Mouse (Mus musculus): Measurements from ENCODE around the gene Nrxn3. TPM values are rescaled to one million over a fixed set of nuclear protein-coding genes. Genes with fewer than 3 reads are reported as not detected.

The Nrxn3 gene
- polyA plus RNA-seq, 1 experiment from 2014 or later = 99.5 TPM

DNA sequence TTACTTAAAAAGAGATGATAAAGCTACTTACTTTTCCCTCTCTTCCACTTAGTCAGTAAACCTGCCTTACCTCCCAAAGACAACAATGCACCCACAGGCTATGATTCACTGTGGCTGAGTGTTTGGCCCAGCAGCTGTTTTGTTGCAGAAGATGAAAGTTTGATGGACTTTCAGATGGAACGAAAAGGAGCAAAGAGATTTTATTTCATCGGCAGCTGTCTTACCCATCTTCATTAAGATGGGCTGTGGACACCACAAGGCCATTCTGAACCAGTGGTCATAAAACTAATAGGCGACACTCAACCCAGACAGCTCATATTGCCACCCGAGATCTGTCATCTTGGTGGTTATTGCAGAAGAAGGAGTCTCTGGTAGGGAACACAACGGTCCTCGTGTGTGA lies 1108.6 kb downstream of the Nrxn3 start:
- Histone ChIP-seq H3K4me2 (replicated peaks) (no peak overlapping the region), H3K27me3 (no peaks in the 10 kb centered on the region), H3K9me3 (no peaks in the 10 kb centered on the region), H3K4me1 (no peaks in the 10 kb centered on the region), H3K27ac (replicated peaks) (no peak overlapping the region), H3K4me3 (no peak overlapping the region), H3K9ac (replicated peaks) (no peak overlapping the region), H3K36me3 (no peaks in the 10 kb centered on the region)
- ATAC-seq (replicated peaks) = no peak
- WGBS = 92% methylated on average over 6 of the region's 6 CpGs

DNA sequence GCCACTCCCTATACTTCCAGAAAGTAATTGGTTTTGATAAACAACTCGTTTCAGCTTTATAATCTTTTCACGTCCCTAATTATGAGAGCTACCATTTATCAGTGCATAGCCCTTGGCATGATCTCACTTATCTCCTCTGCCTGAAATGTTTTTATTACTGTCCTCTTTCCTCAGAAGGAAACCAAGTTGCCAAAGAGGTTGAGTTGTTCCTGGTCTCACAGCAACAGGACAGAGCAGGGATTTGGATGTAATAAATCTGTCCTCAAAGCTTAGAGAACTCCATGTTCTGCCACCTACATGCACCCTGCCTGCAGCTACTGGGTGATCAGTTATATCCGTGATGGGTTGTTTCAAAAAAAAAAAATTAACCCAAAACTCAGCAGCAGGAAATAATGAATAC lies 1113.6 kb downstream of the Nrxn3 start:
- WGBS = 70% methylated on average over 3 of the region's 3 CpGs
- no peak for ATAC-seq (replicated peaks)
- Histone ChIP-seq H3K9me3 (no peaks in the 10 kb centered on the region), H3K27me3 (no peaks in the 10 kb centered on the region), H3K27ac (replicated peaks) (no peak overlapping the region), H3K36me3 (no peaks in the 10 kb centered on the region), H3K9ac (replicated peaks) (no peak overlapping the region), H3K4me2 (replicated peaks) (no peak overlapping the region), H3K4me1 (no peaks in the 10 kb centered on the region), H3K4me3 (no peak overlapping the region)

DNA sequence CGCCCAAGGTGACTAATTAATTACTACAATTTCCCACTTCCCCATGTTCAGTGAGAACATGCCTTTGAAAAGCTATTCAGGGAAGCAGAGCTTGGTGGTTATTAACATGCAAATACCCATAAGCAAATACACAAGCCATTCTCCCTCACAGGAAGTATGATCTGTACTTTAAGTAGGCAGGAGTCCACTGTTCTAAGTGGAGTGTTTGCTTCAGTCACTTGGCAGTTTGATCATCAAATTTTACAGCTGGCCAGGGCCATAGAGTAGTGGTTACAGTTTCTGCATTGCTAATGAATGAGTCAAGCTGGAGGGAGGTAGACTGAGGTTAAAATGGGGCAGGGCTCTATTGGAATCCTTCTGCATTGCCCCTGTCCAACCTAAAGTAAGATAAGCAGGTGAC lies 1120.2 kb downstream of the Nrxn3 start:
- ATAC-seq (replicated peaks) = no peak
- 68% methylated on average over 1 of the region's 1 CpGs for WGBS
- Histone ChIP-seq H3K9ac (replicated peaks) (no peak overlapping the region), H3K36me3 (no peaks in the 10 kb centered on the region), H3K27me3 (no peaks in the 10 kb centered on the region), H3K4me1 (peaks cover 7% of the 10 kb centered on the region; the same call in 1 of the 2 replicates), H3K4me2 (replicated peaks) (no peak overlapping the region), H3K27ac (replicated peaks) (no peak overlapping the region), H3K9me3 (no peaks in the 10 kb centered on the region), H3K4me3 (no peak overlapping the region)

DNA sequence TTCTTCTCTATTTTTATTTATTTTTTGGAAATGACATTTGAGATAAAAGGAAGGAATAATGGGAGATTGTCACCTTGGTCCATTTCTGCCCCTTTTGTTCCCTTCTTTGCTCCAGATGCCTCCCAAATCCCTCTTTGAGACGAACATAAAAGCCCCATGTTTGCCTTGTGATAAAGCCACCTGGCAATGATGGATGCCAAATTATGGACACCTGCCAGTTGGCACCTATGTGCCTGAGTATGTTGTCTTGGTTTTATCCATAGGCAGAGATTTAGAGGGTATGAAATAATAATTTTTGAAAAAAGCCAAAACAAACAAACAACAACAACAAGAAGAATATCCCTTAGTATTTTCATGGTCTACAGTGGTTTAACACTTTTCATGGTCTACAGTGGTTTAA lies 1125.4 kb downstream of the Nrxn3 start:
- Histone ChIP-seq H3K4me1 (peaks cover 7% of the 10 kb centered on the region; the same call in 1 of the 2 replicates), H3K27me3 (no peaks in the 10 kb centered on the region), H3K36me3 (no peaks in the 10 kb centered on the region), H3K4me3 (no peak overlapping the region), H3K27ac (replicated peaks) (no peak overlapping the region), H3K4me2 (replicated peaks) (no peak overlapping the region), H3K9me3 (no peaks in the 10 kb centered on the region), H3K9ac (replicated peaks) (no peak overlapping the region)
- ATAC-seq (replicated peaks) = no peak
- 42% methylated on average over 1 of the region's 1 CpGs for WGBS

DNA sequence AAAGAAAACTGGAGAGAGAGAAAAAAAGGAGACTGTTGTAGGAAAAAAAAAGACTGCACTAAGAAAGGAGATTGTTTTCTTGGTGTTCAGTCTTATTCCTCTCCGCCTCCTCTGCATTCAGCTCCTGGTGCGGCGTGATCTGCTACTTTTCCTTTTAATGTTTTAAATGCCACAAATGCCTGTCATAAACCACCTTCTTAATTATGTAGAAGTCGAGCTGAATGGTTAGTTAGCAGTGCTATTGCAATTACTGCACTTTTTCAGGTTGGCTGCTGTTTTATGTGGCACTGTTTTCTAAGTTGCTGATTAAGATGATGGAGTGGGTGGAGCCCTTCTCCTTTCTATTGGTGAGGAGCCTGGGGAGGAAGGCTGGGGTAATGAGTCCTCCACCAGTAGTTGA lies 1131.7 kb downstream of the Nrxn3 start:
- Histone ChIP-seq H3K4me2 (replicated peaks) (no peak overlapping the region), H3K9me3 (no peaks in the 10 kb centered on the region), H3K27ac (replicated peaks) (no peak overlapping the region; the same call in 1 of the 2 replicates), H3K4me3 (no peak overlapping the region), H3K36me3 (no peaks in the 10 kb centered on the region), H3K9ac (replicated peaks) (no peak overlapping the region), H3K27me3 (no peaks in the 10 kb centered on the region), H3K4me1 (0 out of 2 replicates have a peak, but pooled peaks cover 10% of the 10 kb centered on the region)
- ATAC-seq (replicated peaks) = no peak
- WGBS = 8% methylated on average over 4 of the region's 4 CpGs

DNA sequence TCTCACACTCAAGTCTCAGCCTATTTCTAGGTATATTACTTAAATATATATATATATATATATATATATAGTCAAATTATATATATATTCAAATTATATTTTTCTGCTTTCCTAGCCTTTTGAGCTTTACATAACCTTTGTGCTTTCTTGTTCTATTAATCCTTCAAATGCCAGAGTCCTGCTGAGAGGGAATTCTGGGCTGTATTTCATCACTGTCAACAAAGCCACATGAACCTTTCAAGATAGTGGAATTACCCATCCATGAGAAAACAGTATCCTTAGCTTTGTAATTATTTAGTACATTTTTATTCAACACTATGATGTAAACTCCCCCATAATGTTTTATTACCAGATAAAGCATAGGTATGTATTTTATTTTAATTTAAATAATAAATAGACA lies 1144.4 kb downstream of the Nrxn3 start:
- ATAC-seq (replicated peaks) = no peak
- H3K4me2 ChIP-seq (replicated peaks) = no peak overlapping the region
- no peaks in the 10 kb centered on the region for H3K4me1 ChIP-seq
- no peak overlapping the region for H3K27ac ChIP-seq (replicated peaks)
- no peak overlapping the region for H3K4me3 ChIP-seq
- no peak overlapping the region for H3K9ac ChIP-seq (replicated peaks)
- H3K36me3 ChIP-seq = no peaks in the 10 kb centered on the region
- no peaks in the 10 kb centered on the region for H3K27me3 ChIP-seq
- H3K9me3 ChIP-seq = no peaks in the 10 kb centered on the region

DNA sequence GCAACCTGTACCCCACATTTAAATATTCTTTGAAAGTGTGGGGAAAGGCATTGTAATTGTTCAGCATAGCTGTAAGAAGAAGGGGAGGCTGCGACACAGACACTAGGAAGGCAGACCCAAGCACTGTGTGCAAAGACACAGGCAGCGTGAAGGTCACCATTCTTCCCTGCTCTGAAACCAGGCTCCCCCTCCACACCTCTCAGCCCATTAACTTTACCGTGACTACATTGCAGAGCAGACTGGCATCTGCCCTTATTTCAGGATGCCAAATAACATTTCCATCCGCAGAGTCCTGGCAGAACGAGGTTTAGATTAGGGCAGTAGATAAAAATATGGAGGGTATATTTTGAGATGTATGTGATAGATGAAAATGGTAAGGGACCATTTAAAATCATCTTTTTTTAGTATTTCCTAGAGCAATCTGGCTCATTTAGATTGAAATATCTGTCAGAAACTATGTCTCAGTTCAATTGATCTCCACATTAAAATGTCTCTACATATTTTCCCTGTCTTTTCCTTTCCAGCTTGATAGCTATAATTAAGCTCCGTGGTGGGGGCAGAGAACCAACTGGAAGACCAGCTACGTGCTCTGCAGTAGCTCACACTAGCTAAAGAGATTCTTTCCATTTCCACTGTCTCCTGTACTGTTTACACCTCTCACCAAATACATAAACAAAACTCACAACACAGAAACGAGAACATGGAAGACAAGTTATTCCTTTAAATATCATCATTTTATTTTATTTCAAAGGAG lies 1160.1 kb downstream of the Nrxn3 start:
- Histone ChIP-seq H3K36me3 (no peaks in the 10 kb centered on the region), H3K27ac (replicated peaks) (no peak overlapping the region), H3K27me3 (no peaks in the 10 kb centered on the region), H3K9me3 (no peaks in the 10 kb centered on the region), H3K4me2 (replicated peaks) (no peak overlapping the region), H3K4me1 (0 out of 2 replicates have a peak, but pooled peaks cover 3% of the 10 kb centered on the region), H3K9ac (replicated peaks) (no peak overlapping the region), H3K4me3 (no peak overlapping the region)
- no peak for ATAC-seq (replicated peaks)
- WGBS = 53% methylated on average over 8 of the region's 8 CpGs

DNA sequence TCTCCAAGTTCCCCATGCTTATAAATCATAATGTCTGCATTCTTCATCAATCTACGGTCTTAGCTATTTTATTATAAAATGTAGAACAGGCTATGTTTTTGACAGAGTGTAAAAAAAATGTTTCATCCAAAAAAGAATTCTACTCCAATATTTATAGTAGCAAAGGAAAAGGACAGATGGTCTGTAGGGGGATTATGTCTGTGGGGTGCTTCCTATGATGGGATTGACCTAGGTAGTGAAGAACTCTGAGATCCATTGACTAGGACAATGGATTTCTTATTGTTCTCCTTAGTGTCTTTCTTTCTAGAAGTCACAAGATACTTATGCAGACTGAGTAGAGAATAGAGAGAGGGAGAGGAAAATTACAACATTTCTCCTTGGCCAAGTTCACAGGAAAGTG lies 1161.9 kb downstream of the Nrxn3 start:
- no peak overlapping the region for H3K9ac ChIP-seq (replicated peaks)
- WGBS = 89% methylated on average over 1 of the region's 1 CpGs
- no peak overlapping the region for H3K4me3 ChIP-seq
- no peak overlapping the region for H3K27ac ChIP-seq (replicated peaks)
- H3K4me2 ChIP-seq (replicated peaks) = no peak overlapping the region
- no peaks in the 10 kb centered on the region for H3K27me3 ChIP-seq
- H3K9me3 ChIP-seq = no peaks in the 10 kb centered on the region
- no peak for ATAC-seq (replicated peaks)
- 0 out of 2 replicates have a peak, but pooled peaks cover 3% of the 10 kb centered on the region for H3K4me1 ChIP-seq
- H3K36me3 ChIP-seq = no peaks in the 10 kb centered on the region

DNA sequence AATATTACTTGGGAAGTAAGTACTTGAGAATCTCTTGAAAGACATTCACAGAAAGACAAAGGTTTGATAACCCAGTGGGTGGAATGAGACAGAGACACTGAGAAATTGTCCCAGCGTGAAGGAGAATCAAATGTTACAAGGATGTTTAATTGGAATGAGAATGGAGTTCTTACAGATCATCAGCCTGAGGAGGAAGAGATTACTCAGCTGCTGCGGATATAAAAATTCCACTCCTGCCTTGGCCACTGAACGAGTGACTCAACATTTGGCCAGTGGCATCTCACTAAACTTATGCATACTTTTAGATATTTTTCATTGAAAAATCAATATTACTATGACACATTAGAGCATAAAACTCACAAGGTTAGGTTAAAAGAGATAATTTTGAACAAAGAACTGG lies 1166.0 kb downstream of the Nrxn3 start:
- Histone ChIP-seq H3K4me3 (no peak overlapping the region), H3K9ac (replicated peaks) (no peak overlapping the region), H3K4me1 (no peaks in the 10 kb centered on the region), H3K36me3 (no peaks in the 10 kb centered on the region), H3K4me2 (replicated peaks) (no peak overlapping the region), H3K27ac (replicated peaks) (no peak overlapping the region), H3K9me3 (no peaks in the 10 kb centered on the region), H3K27me3 (no peaks in the 10 kb centered on the region)
- ATAC-seq (replicated peaks) = no peak
- 87% methylated on average over 3 of the region's 3 CpGs for WGBS

DNA sequence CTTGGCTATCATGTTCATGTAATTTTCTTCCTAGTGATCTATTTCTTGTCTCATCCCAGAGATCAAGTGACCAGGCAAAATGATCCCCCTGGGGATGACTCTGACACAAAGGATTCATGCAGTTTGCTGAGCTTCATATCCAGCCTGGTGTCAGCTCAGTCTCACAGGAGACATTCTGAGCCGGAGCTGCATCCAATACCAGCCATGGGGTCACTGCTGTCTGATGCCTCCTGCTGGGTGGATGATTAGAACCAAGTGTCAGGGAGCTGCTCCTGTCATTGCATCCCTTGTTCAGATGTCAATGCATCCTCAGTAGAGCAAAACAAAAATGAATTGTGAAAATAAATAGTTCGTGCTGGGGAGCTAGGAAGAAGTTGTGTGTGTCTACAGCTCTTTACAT lies 1174.2 kb downstream of the Nrxn3 start:
- WGBS = 61% methylated on average over 2 of the region's 2 CpGs
- no peak overlapping the region for H3K4me3 ChIP-seq
- no peak overlapping the region; the same call in 1 of the 2 replicates for H3K27ac ChIP-seq (replicated peaks)
- no peaks in the 10 kb centered on the region for H3K9me3 ChIP-seq
- no peak overlapping the region for H3K4me2 ChIP-seq (replicated peaks)
- ATAC-seq (replicated peaks) = no peak
- H3K36me3 ChIP-seq = no peaks in the 10 kb centered on the region
- no peak overlapping the region for H3K9ac ChIP-seq (replicated peaks)
- no peaks in the 10 kb centered on the region for H3K27me3 ChIP-seq
- no peaks in the 10 kb centered on the region for H3K4me1 ChIP-seq

DNA sequence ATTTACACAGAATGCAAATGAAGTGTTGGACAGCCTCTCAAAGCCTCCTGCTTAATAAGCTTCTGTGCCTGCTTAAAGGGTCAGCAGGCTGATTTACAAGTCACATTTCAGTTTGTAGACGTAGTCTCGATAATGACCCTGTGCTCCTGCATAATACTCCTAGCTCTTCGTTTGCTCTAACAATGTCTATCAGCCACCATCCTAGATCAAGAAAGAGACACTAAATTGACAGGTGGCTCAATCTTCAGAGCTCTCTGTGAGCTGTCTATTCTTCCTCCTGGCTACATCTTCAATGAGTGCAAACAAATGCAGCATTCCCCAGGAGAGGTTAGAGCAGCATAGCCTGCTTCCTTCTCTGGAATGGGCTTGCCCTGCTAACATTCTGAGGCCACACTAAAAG lies 1186.9 kb downstream of the Nrxn3 start:
- Histone ChIP-seq H3K9me3 (no peaks in the 10 kb centered on the region), H3K36me3 (no peaks in the 10 kb centered on the region), H3K4me3 (no peak overlapping the region), H3K9ac (replicated peaks) (no peak overlapping the region), H3K27me3 (no peaks in the 10 kb centered on the region), H3K27ac (replicated peaks) (no peak overlapping the region), H3K4me2 (replicated peaks) (no peak overlapping the region), H3K4me1 (no peaks in the 10 kb centered on the region)
- WGBS = 48% methylated on average over 3 of the region's 3 CpGs
- no peak for ATAC-seq (replicated peaks)

DNA sequence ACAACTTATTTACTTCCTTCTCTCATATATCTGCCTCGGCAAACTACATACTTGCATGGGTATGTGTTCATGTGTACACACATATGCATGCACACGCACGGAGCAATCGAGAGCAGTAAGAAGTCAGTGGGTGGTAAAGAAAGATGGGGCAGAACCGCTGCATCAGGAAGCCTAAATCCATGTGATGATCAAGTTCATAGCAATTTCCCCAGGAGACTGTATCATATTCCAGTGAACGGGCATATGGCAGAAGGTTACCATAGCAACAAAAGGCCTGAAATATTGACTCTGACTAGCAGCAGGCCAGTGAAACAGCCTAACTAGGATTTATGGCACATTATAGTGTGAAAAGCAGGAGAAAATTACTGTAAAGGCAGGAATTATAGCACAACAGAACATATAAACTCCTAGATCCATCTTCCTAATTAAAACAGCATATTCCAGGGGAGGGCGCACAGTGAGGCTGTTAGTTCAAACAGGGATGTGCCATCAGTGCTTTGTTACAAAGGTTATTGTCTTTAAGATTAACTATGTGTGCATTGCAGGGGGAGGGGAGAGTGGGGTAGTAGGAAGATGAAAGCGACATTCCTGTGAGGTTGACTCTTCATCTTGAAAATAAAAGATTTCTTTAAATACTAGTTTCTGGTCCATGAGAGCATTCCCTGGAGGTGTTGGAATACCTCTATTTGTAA lies 1195.6 kb downstream of the Nrxn3 start:
- Histone ChIP-seq H3K27ac (replicated peaks) (no peak overlapping the region; the same call in 1 of the 2 replicates), H3K4me1 (0 out of 2 replicates have a peak, but pooled peaks cover 4% of the 10 kb centered on the region), H3K4me3 (no peak overlapping the region), H3K9me3 (no peaks in the 10 kb centered on the region), H3K4me2 (replicated peaks) (no peak overlapping the region), H3K27me3 (no peaks in the 10 kb centered on the region), H3K9ac (replicated peaks) (no peak overlapping the region), H3K36me3 (no peaks in the 10 kb centered on the region)
- ATAC-seq (replicated peaks) = no peak
- WGBS = 81% methylated on average over 8 of the region's 8 CpGs

All from forebrain, embryonic 15.5 days (tissue).